Mouse (Mus musculus) Patski (cell line): ENCODE data around the gene Ints3. TPM values are rescaled to one million over a fixed set of nuclear protein-coding genes. Genes with fewer than 3 reads are reported as not detected.
A peak's percentile ranks its signal among the peaks of the same experiment; 100 is the strongest.

Experiments
- ATAC-seq: fragments of 100-300 bp; one replicate; pipeline ENCODE4 v1.8.0; 2021
- CTCF ChIA-PET: fragments of 350-600 bp; sonication (Branson Sonifier 250); formaldehyde crosslinking; loops from one replicate; lab custom pipeline; 2022; ENCODE audit warnings: inconsistent platforms; lab: Charles Lee
- POLR2A ChIA-PET: fragments of 350-600 bp; sonication (Branson Sonifier 250); formaldehyde crosslinking; loops from one replicate; lab custom pipeline; 2022; ENCODE audit warnings: antibody characterized with exemption, inconsistent platforms; lab: Charles Lee
- DNase-seq: peaks from one replicate; pipeline ENCODE4 v3.0.0-alpha.2; 2011; ENCODE audit warnings: low read depth, low spot score
- H3K27me3 ChIP-seq: fragments of 371-371 bp; one replicate; pipeline ENCODE4 v1.5.1; 2021
- CTCF ChIP-seq: fragments of 100-300 bp; IDR thresholded peaks from one replicate; pipeline ENCODE4 v1.5.1; 2021
- in situ Hi-C: fragments of 300-500 bp; cut with MboI; formaldehyde crosslinking; loops from 3 replicates; pipeline ENCODE4 v1.11.1; 2018; ENCODE audit warnings: low pct_unique_long_range_greater_than_20kb, mixed read lengths
- polyA plus RNA-seq: library from polyadenylated mRNA; unstranded; gene quantifications from one replicate; pipeline ENCODE4 v1.2.3, GENCODE M21; 2021

The Ints3 gene
- 77.8 TPM for polyA plus RNA-seq

DNA sequence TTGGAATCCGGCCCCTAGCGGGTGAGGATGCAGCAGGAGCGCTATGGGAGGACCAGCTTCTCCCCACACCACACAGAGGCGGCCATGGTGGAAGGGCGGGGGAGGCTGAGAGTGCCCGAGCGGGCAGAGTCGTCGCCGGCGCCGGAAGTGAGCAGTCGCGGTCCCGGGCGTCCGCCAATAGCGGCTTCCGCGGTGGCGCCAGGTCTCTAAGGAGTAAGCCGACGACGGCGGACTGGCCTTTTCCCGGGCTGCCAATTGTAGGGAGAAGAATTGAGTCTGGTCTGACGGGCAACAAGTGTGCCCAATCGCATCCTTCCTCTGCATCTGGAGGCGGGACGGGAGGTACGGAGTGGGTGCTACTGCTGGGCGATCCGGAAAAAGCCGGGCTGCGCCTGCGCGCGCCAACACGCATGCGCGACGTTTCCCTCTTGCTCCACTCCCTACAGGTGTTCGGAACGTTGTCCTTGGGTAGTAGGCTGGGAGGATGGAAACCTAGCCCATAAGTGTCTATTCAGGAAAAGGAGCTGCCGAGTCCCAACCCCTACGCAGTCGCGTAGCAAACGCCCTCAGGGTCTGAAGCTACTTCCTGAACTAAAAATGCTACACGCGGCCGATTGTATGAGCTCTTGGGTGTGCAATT is at the start of gene Ints3:
Gene Ints3, minus strand, starts transcription at position 242 of the 640 bp plus-strand sequence.
- peak; percentile 100 for ATAC-seq
- CTCF ChIA-PET = interaction anchor here (0.7 to 2.1 kb wide), 7 partner anchors 9 to 180 kb away, joined by 3 to 7 read pairs (median 4); partner anchors contain the start of gene Npr1

DNA sequence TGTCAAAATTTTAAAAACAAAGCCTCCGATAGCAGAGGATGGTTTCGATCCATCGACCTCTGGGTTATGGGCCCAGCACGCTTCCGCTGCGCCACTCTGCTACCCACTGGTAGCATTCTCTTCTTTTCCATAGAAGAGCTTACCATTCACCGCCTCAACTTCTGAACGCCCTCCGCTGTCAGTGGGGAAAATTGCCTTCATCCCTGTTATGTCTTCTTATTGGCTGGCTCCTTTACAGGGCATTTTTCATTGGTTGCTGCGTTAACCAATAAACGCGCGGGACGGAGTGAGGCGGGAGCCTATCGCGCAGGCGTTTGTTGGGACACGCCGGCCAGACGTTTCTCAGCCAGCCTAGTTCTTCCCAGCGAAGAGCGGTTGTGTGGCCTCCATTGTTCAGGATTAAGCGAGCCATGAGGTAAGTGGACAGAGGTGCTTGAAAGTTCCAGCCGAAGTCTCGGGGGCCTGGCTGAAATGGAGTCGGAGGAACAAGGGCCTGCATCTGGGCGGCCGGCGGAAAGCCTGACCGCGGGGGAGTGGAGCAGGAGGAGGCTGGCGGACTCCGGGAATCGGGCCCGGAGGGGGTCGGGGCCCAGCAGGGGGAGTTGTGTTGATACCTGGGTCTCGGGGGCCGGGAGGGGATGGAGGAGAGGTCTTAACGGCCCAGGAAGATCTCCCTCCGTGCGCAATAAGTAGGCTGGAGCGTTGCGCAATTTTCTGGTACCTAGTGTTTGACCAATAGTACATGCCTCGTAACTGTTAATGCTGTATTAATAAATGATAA is 42.6 kb upstream of the Ints3 start, which contains the start of gene Ilf2:
Gene Ilf2, plus strand, starts transcription at position 296 of the 781 bp plus-strand sequence.
- ChIA-PET CTCF (interaction anchor here (0.7 to 1.0 kb wide), 4 partner anchors 45 to 234 kb away, joined by 3 to 4 read pairs (median 3); no protein-coding TSS in a partner anchor), POLR2A (interaction anchor here (0.7 kb wide), 3 partner anchors 152 to 587 kb away, joined by 5 to 6 read pairs (median 5); no protein-coding TSS in a partner anchor)
- peak; percentile 55 for TF ChIP-seq CTCF
- peak; percentile 100 for DNase-seq
- peak; percentile 98 for ATAC-seq
- H3K27me3 ChIP-seq = no peaks in the 10 kb centered on the region
- in situ Hi-C loops = no loop called here

More for the DNA sequence above, at the start of gene Ints3:
- no peaks in the 10 kb centered on the region for H3K27me3 ChIP-seq
- no peak for TF ChIP-seq CTCF
- peak; percentile 100 for DNase-seq
- in situ Hi-C loops = no loop called here
- POLR2A ChIA-PET = interaction anchor here (0.7 to 1.6 kb wide), 6 partner anchors 19 to 197 kb away, joined by 3 to 4 read pairs (median 3); no protein-coding TSS in a partner anchor

- ChIA-PET POLR2A (interaction anchor here (0.7 kb wide), 3 partner anchors 152 to 587 kb away, joined by 5 to 6 read pairs (median 5); no protein-coding TSS in a partner anchor), CTCF (interaction anchor here (0.7 to 1.0 kb wide), 4 partner anchors 44 to 235 kb away, joined by 3 to 4 read pairs (median 3); no protein-coding TSS in a partner anchor)
- TF ChIP-seq CTCF = no peak
- no peaks in the 10 kb centered on the region for H3K27me3 ChIP-seq
- ATAC-seq (peak; percentile 2), DNase-seq (no peak)
- in situ Hi-C loops = no loop called here
Observed at GRCm38 (mm10) chr3:90475151-90475830, 41.9 kb upstream of the Ints3 start.

DNA sequence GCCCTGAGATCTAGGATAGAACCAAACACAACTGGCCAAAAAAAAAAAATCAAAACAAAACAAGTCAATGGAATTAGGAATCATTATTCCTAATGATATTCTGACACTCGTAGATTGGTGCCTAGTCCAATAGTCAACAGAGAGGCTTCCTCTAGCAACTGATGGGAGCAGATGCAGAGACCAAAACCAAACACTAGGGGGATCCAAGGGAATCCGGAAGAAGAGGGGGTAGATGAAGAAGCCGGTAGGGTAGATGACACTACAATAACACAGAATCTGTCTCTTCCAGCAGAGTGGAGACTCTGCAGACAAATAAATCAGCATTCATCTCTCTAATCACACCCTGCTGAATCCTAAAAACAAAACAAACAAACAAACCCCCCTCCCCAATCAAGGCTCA is 38.8 kb upstream of the Ints3 start:
- CTCF ChIA-PET = interaction anchor here (1.0 kb wide), 1 partner anchor 48 kb away, joined by 3 read pairs; no protein-coding TSS in a partner anchor
- TF ChIP-seq CTCF = no peak
- DNase-seq = no peak
- POLR2A ChIA-PET = no interaction called here
- no peaks in the 10 kb centered on the region for H3K27me3 ChIP-seq
- in situ Hi-C loops = no loop called here
- ATAC-seq = peak; percentile 33

GRCm38 (mm10) chr3:90467618-90468300 is 34.3 kb upstream of the Ints3 start:
- peaks cover 13% of the 10 kb centered on the region for H3K27me3 ChIP-seq
- ChIA-PET POLR2A (interaction anchor here (0.7 kb wide), 1 partner anchor 194 kb away, joined by 3 read pairs; no protein-coding TSS in a partner anchor), CTCF (interaction anchor here (0.5 to 5.6 kb wide), 12 partner anchors 8 to 252 kb away, joined by 3 to 100 read pairs (median 3); no protein-coding TSS in a partner anchor)
- no peak for TF ChIP-seq CTCF
- no peak for ATAC-seq
- DNase-seq = no peak
- in situ Hi-C loops = loop anchor here (5.0 to 10.0 kb wide), 2 partner anchors 50 to 203 kb away; partner anchors contain the start of gene Dennd4b

- ATAC-seq (peak; percentile 73), DNase-seq (peak; percentile 53)
- in situ Hi-C loops = loop anchor here (5.0 to 10.0 kb wide), 2 partner anchors 49 to 202 kb away; partner anchors contain the start of gene Dennd4b
- POLR2A ChIA-PET = interaction anchor here (0.8 to 0.9 kb wide), 2 partner anchors 48 to 53 kb away, joined by 3 to 6 read pairs; no protein-coding TSS in a partner anchor
- no peak for TF ChIP-seq CTCF
- peaks cover 13% of the 10 kb centered on the region for H3K27me3 ChIP-seq
- CTCF ChIA-PET = interaction anchor here (0.8 to 5.6 kb wide), 13 partner anchors 9 to 251 kb away, joined by 3 to 100 read pairs (median 3); partner anchors contain the start of gene Ints3
Observed at GRCm38 (mm10) chr3:90466311-90466766, 32.9 kb upstream of the Ints3 start.

DNA sequence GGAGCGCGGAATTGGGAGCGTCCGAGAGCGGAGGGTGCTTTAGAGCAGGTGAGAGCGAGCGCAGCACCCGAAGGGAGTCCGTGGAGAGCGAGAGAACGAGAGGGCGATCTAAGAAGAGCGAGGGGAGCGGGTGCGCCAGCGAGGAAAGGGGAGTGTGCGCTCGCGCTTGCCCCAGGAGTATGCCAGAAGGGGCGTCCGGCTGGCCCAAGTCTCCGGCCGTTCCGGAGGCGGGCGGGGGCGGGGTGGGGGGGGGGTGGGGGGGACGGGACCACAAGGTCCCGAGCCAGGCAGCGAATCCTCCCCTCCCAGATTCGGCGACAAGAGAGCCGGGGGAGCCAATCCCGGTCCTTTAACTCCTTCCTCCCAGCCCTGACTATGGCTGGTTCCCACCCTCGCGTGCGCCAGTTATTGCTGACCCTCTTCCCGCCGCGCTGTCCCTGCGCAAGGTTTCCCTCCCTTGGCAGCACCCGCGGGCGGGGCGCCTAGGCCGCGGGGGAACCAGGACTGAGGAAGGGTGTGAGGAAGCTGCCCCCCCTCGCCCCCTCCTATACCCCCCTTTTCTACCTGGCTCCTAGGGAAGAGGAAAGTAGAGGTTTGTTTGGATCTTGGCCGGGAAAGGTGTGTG is 32.4 kb upstream of the Ints3 start, which contains the start of gene Npr1:
Gene Npr1, minus strand, starts transcription at position 181 of the 625 bp plus-strand sequence.
- ATAC-seq = peak; percentile 38
- in situ Hi-C loops = loop anchor here (5.0 to 10.0 kb wide), 2 partner anchors 48 to 201 kb away; partner anchors contain the start of gene Dennd4b
- POLR2A ChIA-PET = interaction anchor here (0.9 kb wide), 1 partner anchor 53 kb away, joined by 6 read pairs; no protein-coding TSS in a partner anchor
- CTCF ChIA-PET = interaction anchor here (1.1 to 2.4 kb wide), 4 partner anchors 32 to 63 kb away, joined by 3 to 7 read pairs (median 4); partner anchors contain the start of gene Ints3
- DNase-seq = no peak
- TF ChIP-seq CTCF = no peak
- peaks cover 13% of the 10 kb centered on the region for H3K27me3 ChIP-seq

DNA sequence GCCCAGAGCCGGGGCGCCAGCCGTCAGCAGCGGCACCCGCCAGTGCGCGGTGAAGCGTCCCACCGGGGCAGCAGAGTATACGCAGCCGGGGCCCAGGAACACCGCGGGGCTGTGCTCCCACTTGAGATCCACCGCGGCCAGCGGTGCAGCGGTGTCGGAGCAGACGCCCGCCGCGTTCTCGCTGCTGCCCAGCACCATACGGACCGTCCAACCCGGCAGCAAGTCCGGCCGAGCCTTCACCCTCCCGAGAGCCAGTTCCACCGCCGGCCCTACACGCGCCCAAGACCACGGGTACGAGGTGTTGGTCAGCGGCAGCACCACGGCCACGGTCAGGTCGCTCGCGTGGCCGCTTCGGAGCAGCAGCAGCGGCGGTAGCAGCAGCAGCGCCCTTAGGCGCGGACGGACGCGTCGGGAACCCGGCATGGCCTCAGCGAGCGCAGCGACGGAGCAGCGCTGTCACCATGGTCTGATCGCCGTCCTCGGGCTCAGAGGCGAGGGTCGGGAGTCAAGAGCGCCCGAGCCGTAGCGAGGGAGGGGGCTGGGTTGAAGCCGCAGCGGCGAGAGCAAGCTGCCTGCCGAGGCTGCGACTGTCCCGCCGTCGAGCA is 31.8 kb upstream of the Ints3 start:
- DNase-seq (no peak), ATAC-seq (no peak)
- POLR2A ChIA-PET = interaction anchor here (1.3 kb wide), 1 partner anchor 9 kb away, joined by 3 read pairs; no protein-coding TSS in a partner anchor
- CTCF ChIA-PET = interaction anchor here (0.9 to 2.4 kb wide), 6 partner anchors 10 to 181 kb away, joined by 3 to 5 read pairs (median 4); partner anchors contain the start of gene Ints3
- TF ChIP-seq CTCF = no peak
- peaks cover 13% of the 10 kb centered on the region for H3K27me3 ChIP-seq
- in situ Hi-C loops = loop anchor here (5.0 to 10.0 kb wide), 2 partner anchors 48 to 200 kb away; partner anchors contain the start of gene Dennd4b
